Mouse (Mus musculus) C2C12 (cell line): ENCODE results near the gene Prr11.

Experiments used
- CTCF ChIP-seq: IDR thresholded peaks from one replicate; pipeline ENCODE4 v1.5.1; 2011; ENCODE audit not compliant: control insufficient read depth, insufficient read depth, insufficient read length
- MAX ChIP-seq: IDR thresholded peaks from one replicate; pipeline ENCODE4 v1.6.1; 2011; ENCODE audit warnings: mild to moderate bottlenecking, control low read depth
- MYOD1 ChIP-seq: IDR thresholded peaks from one replicate; pipeline ENCODE4 v1.6.1; 2011; ENCODE audit warnings: low read depth; ENCODE audit not compliant: control insufficient read depth, insufficient read length
- MYOG ChIP-seq: IDR thresholded peaks from one replicate; pipeline ENCODE4 v1.6.1; 2011; ENCODE audit not compliant: control insufficient read depth, insufficient read length; ENCODE audit errors: extremely low read depth
- USF1 ChIP-seq: IDR thresholded peaks from one replicate; pipeline ENCODE4 v1.6.1; 2011; ENCODE audit warnings: low read depth, mild to moderate bottlenecking, control low read depth, moderate library complexity

DNA sequence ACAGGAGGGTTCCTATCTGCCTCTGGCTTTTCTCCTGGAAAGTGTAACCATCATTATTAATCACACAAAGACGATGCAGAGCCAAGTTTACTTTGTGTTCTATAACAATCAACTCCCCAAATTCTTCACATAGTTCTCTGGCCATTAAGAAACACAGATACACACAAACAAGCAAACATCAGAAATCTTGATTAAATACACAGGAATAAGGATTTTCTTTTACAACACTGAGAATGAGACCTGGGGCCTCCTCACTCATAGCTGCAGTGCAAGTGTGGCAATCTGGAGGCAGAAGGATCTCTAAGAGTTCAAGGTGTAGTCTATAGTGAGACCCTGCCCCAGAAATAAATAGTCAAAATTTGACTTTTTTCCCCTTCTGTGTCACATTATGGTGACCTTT lies 24.8 kb downstream of the Prr11 start:
- no peak for TF ChIP-seq CTCF
- no peak for TF ChIP-seq USF1
- TF ChIP-seq MAX: no peak
- TF ChIP-seq MYOD1: no peak
- no peak for TF ChIP-seq MYOG
